Mouse (Mus musculus) 3T3-L1 (cell line): Measurements from ENCODE around the gene Cwh43.

Source experiments
- DNase-seq: peaks from one replicate; pipeline ENCODE4 v3.0.0-alpha.2; 2015; ENCODE audit warnings: low read depth, low spot score

The Cwh43 gene

GRCm38 (mm10) chr5:73399768-73400526 is 5.9 kb upstream of the Cwh43 start:
- peak; percentile 56 for DNase-seq

DNA sequence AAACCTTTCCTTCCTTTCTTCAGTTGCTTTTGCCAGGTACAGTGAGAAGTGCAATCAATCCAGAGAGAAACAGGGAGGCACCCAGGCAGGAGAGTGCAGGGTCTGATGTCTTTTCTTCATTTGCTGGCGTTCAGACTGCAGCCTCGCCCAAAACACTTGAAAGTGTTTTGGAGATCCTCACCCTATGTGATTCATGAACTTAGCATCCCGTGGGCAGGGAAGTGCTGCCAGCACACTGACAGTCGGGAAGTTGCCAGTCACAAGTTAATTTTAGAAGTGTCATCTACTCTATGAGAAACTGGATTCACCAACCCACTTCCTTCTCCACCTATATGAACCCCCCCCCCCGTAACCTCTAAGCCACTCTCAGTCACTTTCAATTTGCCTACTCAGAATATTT is 4.5 kb upstream of the Cwh43 start:
- DNase-seq, result peak; percentile 93

GRCm38 (mm10) chr5:73402911-73403310 is 3.0 kb upstream of the Cwh43 start:
- no peak for DNase-seq

- DNase-seq, result no peak
These were observed 2.4 kb upstream of the Cwh43 start for GRCm38 (mm10) chr5:73403311-73404068.

DNA sequence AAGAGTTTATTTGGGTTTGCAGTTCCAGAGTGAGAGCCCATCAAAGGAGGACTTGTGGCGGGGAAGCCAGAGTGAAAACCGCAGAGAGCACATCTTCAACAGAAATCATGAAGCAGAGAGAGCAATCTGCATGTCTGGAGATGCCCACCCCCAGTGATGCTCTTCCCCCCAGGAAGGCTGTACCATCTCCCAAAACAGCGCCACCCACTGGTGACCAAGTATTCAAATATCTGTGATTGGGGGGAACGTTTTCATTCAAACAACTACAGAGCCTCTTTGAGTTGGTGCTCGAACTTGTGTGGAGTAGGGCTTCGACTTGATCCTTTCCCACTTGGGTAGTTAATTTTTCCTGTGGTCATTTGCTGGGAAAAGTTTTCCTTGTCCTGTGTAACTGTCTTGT is 1.1 kb upstream of the Cwh43 start:
- no peak for DNase-seq

- no peak for DNase-seq
These were observed 986 bp downstream of the Cwh43 start for GRCm38 (mm10) chr5:73406861-73407260.

DNA sequence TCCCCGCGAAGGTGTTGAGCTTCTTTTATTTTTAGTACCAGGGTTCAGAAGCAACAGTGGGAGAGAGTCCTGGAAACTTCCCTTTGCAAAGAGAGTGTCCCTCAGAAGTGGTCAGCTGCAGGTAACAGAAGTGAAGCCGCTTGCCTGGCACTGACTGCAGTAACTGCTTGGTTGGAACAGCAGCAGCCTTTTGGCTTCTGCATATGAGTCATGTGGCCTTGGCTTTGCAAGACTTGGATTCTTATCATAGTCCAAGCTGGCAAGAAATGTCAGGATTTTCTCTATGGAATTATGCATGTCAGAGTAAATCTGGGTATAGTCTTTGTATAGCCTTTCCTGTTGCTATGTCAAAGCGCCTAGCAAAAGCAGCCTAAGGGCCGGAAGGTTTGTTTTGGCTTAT is 4.1 kb downstream of the Cwh43 start:
- peak; percentile 34 for DNase-seq

DNA sequence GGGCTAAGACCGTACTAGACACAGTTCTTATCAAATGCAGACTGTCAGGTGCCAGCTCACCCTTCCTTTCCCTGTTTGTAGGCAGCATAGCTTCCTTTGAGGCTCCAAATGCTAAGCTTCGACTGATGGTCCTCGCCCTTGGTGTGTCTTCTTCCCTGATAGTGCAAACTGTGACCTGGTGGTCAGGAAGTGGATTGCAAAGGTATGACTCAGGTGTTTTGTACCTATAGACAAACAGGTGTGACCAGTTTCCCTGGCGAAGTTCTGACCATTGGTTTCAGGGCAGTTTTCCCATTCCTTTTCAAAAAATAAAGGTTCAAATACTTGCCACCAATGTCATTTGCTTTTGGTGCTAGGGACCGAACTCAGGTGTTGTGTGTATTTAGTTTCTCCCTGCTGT is 5.9 kb downstream of the Cwh43 start:
- no peak for DNase-seq

- DNase-seq, result no peak
These were observed 8.3 kb downstream of the Cwh43 start for GRCm38 (mm10) chr5:73414172-73414571.

DNA sequence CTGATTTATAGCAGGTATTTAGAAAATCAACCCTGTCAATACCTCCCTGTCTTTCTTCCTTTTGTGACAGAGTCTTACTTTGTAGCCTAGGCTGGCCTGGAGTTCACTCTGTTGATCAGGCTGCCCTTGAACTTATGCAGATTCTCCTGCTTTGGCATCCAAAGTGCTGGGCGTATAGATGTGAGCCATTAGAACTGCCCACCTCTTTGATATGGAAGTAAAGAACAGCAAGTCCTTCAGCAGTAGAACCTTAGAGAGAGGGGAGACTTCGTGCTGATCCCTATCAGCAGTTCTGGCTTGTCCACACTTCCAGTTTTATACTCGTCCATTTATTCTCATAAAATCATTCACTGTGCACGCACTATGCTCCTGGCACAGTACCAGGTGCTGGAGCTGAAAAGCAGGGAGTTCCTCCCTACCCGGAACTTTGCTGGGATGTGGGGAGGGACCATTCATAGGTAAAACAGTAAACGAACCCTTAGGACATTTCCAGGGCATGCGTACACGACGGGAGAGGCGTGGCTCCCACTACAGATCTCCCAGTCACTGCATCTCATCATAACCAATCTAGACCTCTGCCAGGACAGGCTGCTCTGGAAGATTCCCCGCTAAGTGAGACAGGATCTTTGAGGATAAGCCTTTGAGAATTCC is 13.3 kb downstream of the Cwh43 start:
- no peak for DNase-seq

- no peak for DNase-seq
These were observed 20.9 kb downstream of the Cwh43 start for GRCm38 (mm10) chr5:73426824-73427223.

- peak; percentile 86 for DNase-seq
These were observed 25.7 kb downstream of the Cwh43 start for GRCm38 (mm10) chr5:73431581-73431980.

DNA sequence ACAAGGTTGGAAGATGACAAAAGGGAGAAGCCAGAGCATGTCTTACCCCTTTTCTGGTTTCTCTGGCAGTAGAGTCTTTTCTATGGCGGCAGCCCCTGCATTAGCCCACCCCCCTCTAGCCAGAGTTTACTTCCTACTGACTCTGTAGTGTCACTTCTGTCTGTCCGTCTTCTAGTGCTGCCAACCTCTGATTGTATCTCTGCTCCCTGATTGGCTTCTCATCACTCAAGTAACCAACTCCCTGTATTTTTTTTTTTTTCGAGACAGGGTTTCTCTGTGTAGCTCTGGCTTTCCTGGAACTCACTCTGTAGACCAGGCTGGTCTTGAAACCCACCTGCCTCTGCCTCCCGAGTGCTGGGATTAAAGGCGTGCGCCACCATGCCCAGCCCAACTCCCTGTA is 26.9 kb downstream of the Cwh43 start:
- DNase-seq, result no peak

DNA sequence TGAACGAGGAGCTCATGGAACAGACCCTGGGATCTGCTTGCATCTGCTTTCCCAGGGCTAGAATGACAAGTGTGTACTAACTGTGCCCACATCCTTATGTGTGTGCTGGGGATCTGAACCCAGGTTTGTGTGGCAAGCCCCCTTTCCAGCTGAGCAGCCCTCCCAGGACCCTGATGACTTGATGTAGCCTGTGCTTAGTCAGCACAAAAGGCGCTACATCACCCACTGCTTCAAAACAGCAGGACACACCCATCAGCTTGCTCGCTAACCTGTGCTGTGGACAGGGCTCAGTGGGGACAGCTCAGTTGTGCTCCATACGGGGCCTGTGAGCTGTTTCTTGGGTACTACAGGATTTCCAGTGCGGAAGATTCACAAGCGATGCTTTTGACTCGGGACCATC is 28.9 kb downstream of the Cwh43 start:
- no peak for DNase-seq

DNA sequence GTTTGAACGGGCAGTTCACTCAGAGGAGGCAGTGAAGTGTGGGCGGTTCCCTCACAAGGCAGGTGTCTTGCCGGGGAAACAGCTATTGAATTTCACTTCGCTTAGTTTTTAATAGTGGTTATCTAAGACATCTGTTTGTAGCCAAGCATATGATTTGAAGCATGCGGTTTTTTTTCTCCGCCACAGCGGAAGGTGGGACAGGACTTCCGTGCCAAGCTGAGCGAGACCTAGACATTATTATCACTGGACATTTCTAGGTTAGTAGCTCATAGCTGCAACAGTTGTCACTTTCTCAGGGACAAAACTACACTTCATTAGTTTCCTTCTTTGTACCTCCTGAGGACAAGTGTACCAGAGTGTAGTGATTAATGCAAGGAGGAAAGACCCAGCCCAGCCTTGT is 36.3 kb downstream of the Cwh43 start:
- DNase-seq, result no peak

GRCm38 (mm10) chr5:73450276-73450675 is 44.4 kb downstream of the Cwh43 start:
- DNase-seq, result no peak

GRCm38 (mm10) chr5:73454502-73455306 is 48.8 kb downstream of the Cwh43 start:
- DNase-seq, result no peak

DNA sequence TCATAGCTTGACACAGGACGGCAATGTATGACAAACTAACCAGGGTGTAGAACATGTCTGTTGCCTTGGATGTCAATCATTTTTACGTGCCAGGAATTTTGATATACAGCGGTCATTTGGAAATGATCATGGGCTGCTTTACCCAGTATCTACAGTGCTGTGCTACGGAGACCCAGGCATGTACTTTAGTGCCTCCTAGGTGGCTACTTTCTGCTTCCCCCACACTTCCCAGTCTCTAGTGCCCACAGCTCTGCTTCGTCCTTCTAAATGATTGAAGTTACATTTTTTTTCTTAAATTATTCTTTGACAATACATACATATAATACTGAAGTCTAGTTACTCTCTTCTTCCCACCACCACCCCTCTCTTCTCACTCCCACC is 49.4 kb downstream of the Cwh43 start:
- no peak for DNase-seq

DNA sequence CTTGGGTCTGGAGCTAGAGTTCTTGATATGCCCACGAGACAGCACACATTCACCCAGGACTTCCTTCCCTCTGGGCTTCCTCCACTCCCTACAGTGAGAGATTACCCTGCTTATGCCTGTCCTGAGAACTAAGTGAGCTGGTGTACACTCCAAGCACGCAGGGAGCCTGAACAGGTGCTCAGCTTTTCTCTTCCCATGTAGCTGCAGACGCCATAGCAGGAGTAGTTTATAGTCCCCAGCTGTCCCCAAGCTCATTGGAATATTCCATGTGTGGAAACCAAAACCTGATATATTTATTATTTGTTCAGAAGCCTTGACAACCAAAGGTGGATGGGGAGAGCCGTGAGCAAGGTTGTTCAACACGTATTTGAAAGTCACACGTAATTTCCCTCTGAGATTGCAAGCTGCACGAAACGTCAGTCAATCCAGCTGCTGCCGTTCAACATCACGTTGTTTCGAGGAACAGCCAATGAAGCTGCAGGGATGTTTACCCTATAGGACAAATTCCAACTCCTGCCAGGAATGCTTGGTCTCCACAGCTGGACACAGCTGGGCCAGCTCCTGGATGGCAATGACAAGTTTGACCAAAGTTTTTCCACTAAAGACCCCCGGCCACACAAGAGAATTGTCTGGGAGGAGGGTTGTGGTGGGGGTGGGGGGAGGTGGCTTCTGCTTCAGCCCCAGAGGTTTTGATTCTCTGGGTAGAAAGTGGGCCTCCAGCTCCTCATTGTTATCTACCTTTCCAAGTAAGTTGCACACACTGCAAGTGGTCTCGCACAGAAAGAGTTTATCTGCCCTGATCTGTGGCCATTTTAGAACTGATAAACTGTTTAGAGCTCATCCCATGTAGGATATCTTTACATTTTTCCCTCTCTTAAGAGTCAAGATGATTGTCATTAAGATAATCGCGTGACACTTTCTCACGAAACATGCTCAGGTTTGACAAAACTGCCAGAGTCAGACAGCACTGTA is 62.9 kb downstream of the Cwh43 start:
- no peak for DNase-seq
